Mouse (Mus musculus) MEL (cell line): ENCODE measurements around the gene Nol7. TPM values are rescaled to one million over a fixed set of nuclear protein-coding genes. Genes with fewer than 3 reads are reported as not detected.
A peak's percentile ranks its signal among the peaks of the same experiment; 100 is the strongest.

Source experiments
- DNase-seq: peaks from one replicate; pipeline ENCODE4 v3.0.0; 2011; ENCODE audit warnings: low read depth, low spot score
- H3K27ac ChIP-seq: 2 replicates; pipeline ENCODE4 v1.5.1; 2012; ENCODE audit warnings: low read depth, mild to moderate bottlenecking, control low read depth, low read length, moderate library complexity; ENCODE audit not compliant: control insufficient read depth
- H3K27me3 ChIP-seq, 2 experiments: fragments of 150-350 bp in 1 of 2; sonication (generic) in 1 of 2; 2 replicates each; pipeline ENCODE4 v1.6.1; 2012; ENCODE audit warnings: low read length in 2 of 2, mild to moderate bottlenecking in 2 of 2, improper control_type of control experiment in 1 of 2, moderate library complexity in 1 of 2; ENCODE audit not compliant: insufficient read depth in 2 of 2, control insufficient read depth in 1 of 2
- H3K36me3 ChIP-seq, 2 experiments: 2 replicates each; pipeline ENCODE4 v1.6.1; 2012 to 2014; ENCODE audit warnings: low read length in 2 of 2, improper control_type of control experiment in 1 of 2, inconsistent platforms in 1 of 2, mild to moderate bottlenecking in 1 of 2; ENCODE audit not compliant: insufficient read depth in 2 of 2, control insufficient read depth in 1 of 2
- H3K4me1 ChIP-seq, 2 experiments: fragments of 150-350 bp in 1 of 2; sonication (generic) in 1 of 2; 2 replicates each; pipeline ENCODE4 v1.6.1; 2012; ENCODE audit warnings: low read length in 2 of 2, improper control_type of control experiment in 1 of 2, mild to moderate bottlenecking in 1 of 2; ENCODE audit not compliant: insufficient read depth in 2 of 2, control insufficient read depth in 1 of 2
- H3K4me3 ChIP-seq, 2 experiments: fragments of 150-350 bp in 1 of 2; sonication (generic) in 1 of 2; 2 replicates each; pipeline ENCODE4 v1.5.1; 2012; ENCODE audit warnings: low read depth in 2 of 2, low read length in 2 of 2, mild to moderate bottlenecking in 2 of 2, moderate library complexity in 2 of 2, control low read depth in 1 of 2, improper control_type of control experiment in 1 of 2; ENCODE audit not compliant: control insufficient read depth in 1 of 2, insufficient read depth in 1 of 2
- H3K79me2 ChIP-seq: 2 replicates; pipeline ENCODE4 v1.6.1; 2012; ENCODE audit warnings: mild to moderate bottlenecking, low read length, moderate library complexity; ENCODE audit not compliant: control insufficient read depth, poor library complexity, insufficient read depth
- H3K9ac ChIP-seq: 2 replicates; pipeline ENCODE4 v1.6.1; 2012; ENCODE audit warnings: low read depth, mild to moderate bottlenecking, control low read depth, low read length, moderate library complexity; ENCODE audit not compliant: control insufficient read depth, poor library complexity, severe bottlenecking
- H3K9me3 ChIP-seq: fragments of 150-350 bp; sonication (generic); replicated peaks from 2 replicates; pipeline ENCODE4 v1.6.1; 2012; ENCODE audit warnings: mild to moderate bottlenecking, low read length, improper control_type of control experiment, moderate library complexity; ENCODE audit not compliant: insufficient read depth
- BHLHE40 ChIP-seq: IDR thresholded peaks from 2 replicates; pipeline ENCODE4 v1.6.1; 2012; ENCODE audit warnings: low read depth, mild to moderate bottlenecking, inconsistent platforms, low read length, improper control_type of control experiment, borderline replicate concordance
- CHD1 ChIP-seq: IDR thresholded peaks from 2 replicates; pipeline ENCODE4 v1.6.1; 2012; ENCODE audit warnings: low read depth, mild to moderate bottlenecking, inconsistent platforms, low read length, improper control_type of control experiment
- CTCF ChIP-seq, 3 experiments: IDR thresholded peaks in 2 of 3; conservative IDR thresholded peaks in 1 of 3; 2 replicates each; pipeline ENCODE4 v1.5.1; 2011 to 2012; ENCODE audit warnings: low read length in 3 of 3, low read depth in 2 of 3, mild to moderate bottlenecking in 2 of 3, improper control_type of control experiment in 1 of 3, inconsistent platforms in 1 of 3, mixed read lengths in 1 of 3, moderate library complexity in 1 of 3; ENCODE audit not compliant: control insufficient read depth in 1 of 3, insufficient read depth in 1 of 3, poor library complexity in 1 of 3, severe bottlenecking in 1 of 3
- ELF1 ChIP-seq: IDR thresholded peaks from 2 replicates; pipeline ENCODE4 v1.6.1; 2014; ENCODE audit warnings: low read depth, mild to moderate bottlenecking, inconsistent platforms, low read length, improper control_type of control experiment, moderate library complexity
- EP300 ChIP-seq, 2 experiments: IDR thresholded peaks; 2 replicates each; pipeline ENCODE4 v1.6.1; 2011; ENCODE audit warnings: improper control_type of control experiment in 2 of 2, low read length in 2 of 2, low read depth in 1 of 2, mild to moderate bottlenecking in 1 of 2
- GABPA ChIP-seq: IDR thresholded peaks from 2 replicates; pipeline ENCODE4 v1.6.1; 2012; ENCODE audit warnings: low read depth, mild to moderate bottlenecking, inconsistent platforms, low read length, improper control_type of control experiment, moderate library complexity
- GATA1 ChIP-seq: IDR thresholded peaks from 2 replicates; pipeline ENCODE4 v1.6.1; 2011; ENCODE audit warnings: low read depth, low read length, improper control_type of control experiment
- HCFC1 ChIP-seq: IDR thresholded peaks from 2 replicates; pipeline ENCODE4 v1.6.1; 2012; ENCODE audit warnings: low read depth, mild to moderate bottlenecking, inconsistent platforms, low read length, improper control_type of control experiment, moderate library complexity
- JUND ChIP-seq: IDR thresholded peaks from 2 replicates; pipeline ENCODE4 v1.6.1; 2011; ENCODE audit warnings: low read depth, mild to moderate bottlenecking, improper control_type of control experiment, low read length
- MAFK ChIP-seq: IDR thresholded peaks from 2 replicates; pipeline ENCODE4 v1.6.1; 2011; ENCODE audit warnings: low read depth, mild to moderate bottlenecking, low read length, improper control_type of control experiment, borderline replicate concordance
- MAX ChIP-seq: IDR thresholded peaks from 2 replicates; pipeline ENCODE4 v1.6.1; 2011; ENCODE audit warnings: low read length, improper control_type of control experiment
- MAZ ChIP-seq: IDR thresholded peaks from 2 replicates; pipeline ENCODE4 v1.6.1; 2012; ENCODE audit warnings: low read depth, mild to moderate bottlenecking, inconsistent platforms, low read length, improper control_type of control experiment
- MEF2A ChIP-seq: IDR thresholded peaks from 2 replicates; pipeline ENCODE4 v1.6.1; 2014; ENCODE audit warnings: low read depth, mild to moderate bottlenecking, inconsistent platforms, low read length, improper control_type of control experiment; ENCODE audit not compliant: poor library complexity, insufficient replicate concordance, severe bottlenecking; ENCODE audit errors: extremely low read depth
- MXI1 ChIP-seq: IDR thresholded peaks from 2 replicates; pipeline ENCODE4 v1.6.1; 2011; ENCODE audit warnings: mild to moderate bottlenecking, low read depth, low read length, improper control_type of control experiment
- MYC ChIP-seq: IDR thresholded peaks from 2 replicates; pipeline ENCODE4 v1.6.1; 2011; ENCODE audit warnings: low read depth, mild to moderate bottlenecking, low read length, improper control_type of control experiment, moderate library complexity
- NELFE ChIP-seq: IDR thresholded peaks from 2 replicates; pipeline ENCODE4 v1.6.1; 2011; ENCODE audit warnings: low read depth, low read length, improper control_type of control experiment
- NRF1 ChIP-seq: IDR thresholded peaks from 2 replicates; pipeline ENCODE4 v1.6.1; 2014; ENCODE audit warnings: low read depth, mild to moderate bottlenecking, inconsistent platforms, low read length, improper control_type of control experiment, moderate library complexity; ENCODE audit not compliant: poor library complexity, insufficient read depth, severe bottlenecking
- POLR2A ChIP-seq, 2 experiments: IDR thresholded peaks; 2 replicates each; pipeline ENCODE4 v1.6.1; 2011 to 2012; ENCODE audit warnings: low read length in 2 of 2, mild to moderate bottlenecking in 2 of 2, control low read depth in 1 of 2, improper control_type of control experiment in 1 of 2, low read depth in 1 of 2, moderate library complexity in 1 of 2; ENCODE audit not compliant: control insufficient read depth in 1 of 2, insufficient read depth in 1 of 2, poor library complexity in 1 of 2
- POLR2AphosphoS2 ChIP-seq: IDR thresholded peaks from 2 replicates; pipeline ENCODE4 v1.6.1; 2011; ENCODE audit warnings: low read length, improper control_type of control experiment
- POLR2AphosphoS5 ChIP-seq: IDR thresholded peaks from 2 replicates; pipeline ENCODE4 v1.6.1; 2012; ENCODE audit warnings: low read depth, borderline replicate concordance, mild to moderate bottlenecking, inconsistent platforms, low read length, moderate library complexity, mixed read lengths
- RAD21 ChIP-seq: IDR thresholded peaks from 2 replicates; pipeline ENCODE4 v1.6.1; 2011; ENCODE audit warnings: mild to moderate bottlenecking, low read depth, low read length, improper control_type of control experiment
- RCOR1 ChIP-seq: IDR thresholded peaks from 2 replicates; pipeline ENCODE4 v1.6.1; 2012; ENCODE audit warnings: low read depth, mild to moderate bottlenecking, inconsistent platforms, low read length, improper control_type of control experiment
- SIN3A ChIP-seq: IDR thresholded peaks from 2 replicates; pipeline ENCODE4 v1.6.1; 2012; ENCODE audit warnings: low read length, improper control_type of control experiment, inconsistent platforms
- SMC3 ChIP-seq: IDR thresholded peaks from 2 replicates; pipeline ENCODE4 v1.6.1; 2011; ENCODE audit warnings: low read depth, low read length, improper control_type of control experiment
- TAL1 ChIP-seq: IDR thresholded peaks from 2 replicates; pipeline ENCODE4 v1.6.1; 2012; ENCODE audit warnings: mild to moderate bottlenecking, inconsistent platforms, low read length, moderate library complexity, mixed read lengths
- TCF12 ChIP-seq: IDR thresholded peaks from 2 replicates; pipeline ENCODE4 v1.6.1; 2014; ENCODE audit warnings: low read depth, mild to moderate bottlenecking, inconsistent platforms, low read length, improper control_type of control experiment, moderate library complexity
- UBTF ChIP-seq: IDR thresholded peaks from 2 replicates; pipeline ENCODE4 v1.6.1; 2012; ENCODE audit warnings: low read depth, mild to moderate bottlenecking, inconsistent platforms, low read length, improper control_type of control experiment, moderate library complexity, borderline replicate concordance; ENCODE audit not compliant: insufficient read depth
- USF2 ChIP-seq, 2 experiments: IDR thresholded peaks; 2 replicates each; pipeline ENCODE4 v1.6.1; 2011 to 2012; ENCODE audit warnings: improper control_type of control experiment in 2 of 2, low read length in 2 of 2, borderline replicate concordance in 1 of 2, inconsistent platforms in 1 of 2, low read depth in 1 of 2, mild to moderate bottlenecking in 1 of 2; ENCODE audit not compliant: insufficient read depth in 1 of 2
- ZC3H11A ChIP-seq: IDR thresholded peaks from 2 replicates; pipeline ENCODE4 v1.6.1; 2012; ENCODE audit warnings: low read depth, mild to moderate bottlenecking, inconsistent platforms, low read length, improper control_type of control experiment
- ZKSCAN1 ChIP-seq: IDR thresholded peaks from 2 replicates; pipeline ENCODE4 v1.6.1; 2012; ENCODE audit warnings: low read depth, mild to moderate bottlenecking, inconsistent platforms, low read length, improper control_type of control experiment, moderate library complexity
- ZMIZ1 ChIP-seq: IDR thresholded peaks from 2 replicates; pipeline ENCODE4 v1.6.1; 2012; ENCODE audit warnings: low read depth, mild to moderate bottlenecking, inconsistent platforms, low read length, improper control_type of control experiment, moderate library complexity
- ZNF384 ChIP-seq: IDR thresholded peaks from 2 replicates; pipeline ENCODE4 v1.6.1; 2012; ENCODE audit warnings: low read depth, mild to moderate bottlenecking, inconsistent platforms, low read length, improper control_type of control experiment
- polyA plus RNA-seq, 2 experiments: library from polyadenylated mRNA; stranded (reverse) in 1 of 2; unstranded in 1 of 2; fragments of >175 nt in 1 of 2; fragments of >200 nt in 1 of 2; gene quantifications; 2 replicates each; pipeline versions ENCODE4 v1.2.1 to v1.2.4; 2012; ENCODE audit warnings: low replicate concordance in 2 of 2, low read depth in 1 of 2; ENCODE audit not compliant: insufficient read length in 2 of 2, insufficient read depth in 1 of 2, missing spikeins in 1 of 2
- total RNA-seq: library from RNA; depleted of rRNA; stranded (reverse); fragments of 300-350 nt; gene quantifications from 2 replicates; pipeline ENCODE4 v1.2.3, GENCODE M21; 2012

Nol7 gene
- total and polyA plus RNA-seq, 3 experiments = 157 to 253 (median 186) TPM

- no peak within 1 kb of the TSS for H3K27ac ChIP-seq
These were observed 33.0 kb upstream of the Nol7 start, which contains the start of gene Sirt5 for GRCm38 (mm10) chr13:43364985-43365824. Sirt5 (plus strand) TSS chr13:43365496.

GRCm38 (mm10) chr13:43365825-43366184 lies 32.4 kb upstream of the Nol7 start:
- no peaks in the 10 kb centered on the region for H3K27me3 ChIP-seq

More at GRCm38 (mm10) chr13:43364985-43365824, 33.0 kb upstream of the Nol7 start, which contains the start of gene Sirt5:
- Histone ChIP-seq H3K36me3 (peaks cover 0 to under 1% of the 10 kb centered on the region in 2 experiments; a peak in 1 of 4 replicates), H3K4me1 (peaks cover 0 to 12% of the 10 kb centered on the region in 2 experiments; a peak in 3 of 4 replicates), H3K27me3 (no peaks in the 10 kb centered on the region), H3K4me3 (peak within 1 kb of the TSS; percentile 75 to 92), H3K9me3 (no peaks in the 10 kb centered on the region), H3K79me2 (no peaks in the 10 kb centered on the region; the same call in 1 of the 2 replicates), H3K9ac (peak within 1 kb of the TSS; percentile 74)
- peak; percentile 57 for TF ChIP-seq SMC3
- TF ChIP-seq POLR2AphosphoS5 = no peak
- peak; percentile 28; the same call in 1 of the 2 replicates for TF ChIP-seq ZC3H11A
- no peak for TF ChIP-seq UBTF
- peak; percentile 40; the same call in 1 of the 2 replicates for TF ChIP-seq SIN3A
- TF ChIP-seq MAFK = no peak
- peak; percentile 49; the same call in 1 of the 2 replicates for TF ChIP-seq HCFC1
- no peak for TF ChIP-seq ELF1
- 0 out of 2 replicates have a peak, but pooled peaks have one; percentile 36 for TF ChIP-seq NELFE
- TF ChIP-seq TCF12 = no peak
- 0 out of 4 replicates have a peak, but pooled peaks of 1 of the 2 experiments have one; percentile 24 for TF ChIP-seq EP300 (IDR thresholded peaks at IDR 0.05; ENCODE audit: low read depth in 1 of 2, low read length in 2 of 2)
- no peak for TF ChIP-seq USF2 (IDR thresholded peaks at IDR 0.05; ENCODE audit: borderline replicate concordance in 1 of 2, insufficient read depth in 1 of 2, low read depth in 1 of 2, low read length in 2 of 2)
- no peak for TF ChIP-seq MYC
- peak; percentile 75 to 84 (median 83) for TF ChIP-seq CTCF (IDR thresholded peaks at IDR 0.05 in 2 of 3, conservative IDR thresholded peaks at IDR 0.05 in 1 of 3; ENCODE audit: control insufficient read depth in 1 of 3, insufficient read depth in 1 of 3, low read depth in 2 of 3, low read length in 3 of 3, poor library complexity in 1 of 3, severe bottlenecking in 1 of 3)
- TF ChIP-seq MXI1 = peak; percentile 63
- no peak for TF ChIP-seq TAL1
- no peak for TF ChIP-seq ZNF384
- TF ChIP-seq ZMIZ1 = no peak
- TF ChIP-seq MAX = peak; percentile 46; the same call in 1 of the 2 replicates
- TF ChIP-seq GABPA = no peak
- TF ChIP-seq NRF1 = peak; percentile 88
- peak; percentile 18 to 52; a peak in 1 of 4 replicates for TF ChIP-seq POLR2A (IDR thresholded peaks at IDR 0.05; ENCODE audit: control insufficient read depth in 1 of 2, insufficient read depth in 1 of 2, low read depth in 1 of 2, low read length in 2 of 2, poor library complexity in 1 of 2)
- no peak for TF ChIP-seq GATA1
- no peak for TF ChIP-seq JUND
- TF ChIP-seq MAZ = peak; percentile 80; the same call in 1 of the 2 replicates
- no peak for TF ChIP-seq POLR2AphosphoS2
- TF ChIP-seq RAD21 = peak; percentile 43
- TF ChIP-seq RCOR1 = no peak
- no peak for TF ChIP-seq ZKSCAN1
- peak; percentile 89 for DNase-seq

More at GRCm38 (mm10) chr13:43365825-43366184, 32.4 kb upstream of the Nol7 start:
- peak; percentile 13 for DNase-seq
- no peak for TF ChIP-seq SMC3
- no peak for TF ChIP-seq TCF12
- no peak for TF ChIP-seq POLR2AphosphoS2
- no peak for TF ChIP-seq POLR2A (IDR thresholded peaks at IDR 0.05; ENCODE audit: control insufficient read depth in 1 of 2, insufficient read depth in 1 of 2, low read depth in 1 of 2, low read length in 2 of 2, poor library complexity in 1 of 2)
- TF ChIP-seq TAL1 = no peak
- no peak for TF ChIP-seq EP300 (IDR thresholded peaks at IDR 0.05; ENCODE audit: low read depth in 1 of 2, low read length in 2 of 2)
- no peak for TF ChIP-seq BHLHE40
- no peak for TF ChIP-seq GATA1
- no peak for TF ChIP-seq CHD1
- no peak for TF ChIP-seq MEF2A
- H3K36me3 ChIP-seq = no peaks in the 10 kb centered on the region; a peak in 1 of 4 replicates
- no peaks in the 10 kb centered on the region for H3K9me3 ChIP-seq
- H3K9ac ChIP-seq = peak overlapping the region; percentile 74
- H3K79me2 ChIP-seq = no peaks in the 10 kb centered on the region; the same call in 1 of the 2 replicates
- no peak overlapping the region for H3K27ac ChIP-seq
- peak overlapping the region; percentile 75 to 92 for H3K4me3 ChIP-seq
- H3K4me1 ChIP-seq = peaks cover 0 to 6% of the 10 kb centered on the region in 2 experiments; a peak in 2 of 4 replicates
